Comparison of ENCODE assay signal across 30 mouse cellular contexts in genomic region chr10:70023861-70024260, GRCm38 (mm10).
"Had no signal": no experiment of that assay in that cellular context is flagged by ENCODE, and none has a peak within 500 bp of the region (broad histone marks: within the 10 kb centered on the region; RNA-seq: fewer than 3 reads in every experiment).

No protein-coding gene starts in this region.

- ATAC-seq: liver, embryonic 12.5 days; liver, postnatal 0 days; lung, postnatal 0 days; midbrain, embryonic 13.5 days; midbrain, embryonic 15.5 days; midbrain, embryonic 16.5 days had no signal

- H3K4me1 ChIP-seq: limb, embryonic 10.5 days; limb, embryonic 12.5 days; limb, embryonic 13.5 days; limb, embryonic 15.5 days; liver, embryonic 12.5 days; liver, embryonic 13.5 days; liver, embryonic 15.5 days; lung, embryonic 15.5 days; megakaryocyte, embryonic 14.5 days; midbrain, embryonic 12.5 days; midbrain, embryonic 13.5 days; midbrain, embryonic 15.5 days; neural tube, embryonic 12.5 days had no signal

- H3K9me3 ChIP-seq: limb, embryonic 10.5 days; limb, embryonic 12.5 days; limb, embryonic 13.5 days; limb, embryonic 15.5 days; liver, embryonic 12.5 days; liver, embryonic 13.5 days; liver, embryonic 15.5 days; lung, embryonic 15.5 days; midbrain, embryonic 15.5 days; neural tube, embryonic 12.5 days had no signal

- H3K4me2 ChIP-seq: limb, embryonic 12.5 days; limb, embryonic 13.5 days; limb, embryonic 15.5 days; liver, embryonic 11.5 days; liver, embryonic 12.5 days; liver, embryonic 13.5 days; liver, embryonic 15.5 days; lung, embryonic 14.5 days; lung, embryonic 15.5 days; midbrain, embryonic 12.5 days; midbrain, embryonic 13.5 days; midbrain, embryonic 15.5 days; neural tube, embryonic 12.5 days had no signal

- H3K27me3 ChIP-seq: limb, embryonic 12.5 days; limb, embryonic 13.5 days; limb, embryonic 15.5 days; liver, embryonic 12.5 days; liver, embryonic 13.5 days; liver, embryonic 15.5 days; lung, embryonic 15.5 days; megakaryocyte, embryonic 14.5 days; midbrain, embryonic 12.5 days; midbrain, embryonic 13.5 days; midbrain, embryonic 15.5 days; neural tube, embryonic 12.5 days had no signal

- DNase-seq: left cerebral cortex, postnatal 4 days; liver; liver, embryonic 13.5 days; liver, postnatal 0 days; lung, adult 18-20 months; lung, adult 2 months; lung, embryonic 14.5 days; lung, postnatal 10 days; lung, postnatal 14 days; lung, postnatal 36 days; lung, postnatal 4 days; midbrain, embryonic 14.5 days had no signal

- H3K9ac ChIP-seq: limb, embryonic 12.5 days; limb, embryonic 13.5 days; limb, embryonic 15.5 days; liver, embryonic 12.5 days; liver, embryonic 13.5 days; liver, embryonic 14.5 days; liver, embryonic 15.5 days; liver, postnatal 0 days; lung, embryonic 14.5 days; lung, embryonic 15.5 days; midbrain, embryonic 12.5 days; midbrain, embryonic 13.5 days; midbrain, embryonic 15.5 days; neural tube, embryonic 12.5 days had no signal

- H3K36me3 ChIP-seq: liver, embryonic 13.5 days had no signal

- H3K27ac ChIP-seq: limb, embryonic 10.5 days; limb, embryonic 12.5 days; limb, embryonic 13.5 days; limb, embryonic 15.5 days; liver, embryonic 12.5 days; liver, embryonic 13.5 days; liver, embryonic 14.5 days; liver, embryonic 15.5 days; lung, embryonic 15.5 days; macrophage; midbrain, embryonic 12.5 days; midbrain, embryonic 13.5 days; midbrain, embryonic 15.5 days; neural tube, embryonic 12.5 days had no signal

- H3K4me3 ChIP-seq: limb, embryonic 10.5 days; limb, embryonic 12.5 days; limb, embryonic 13.5 days; limb, embryonic 15.5 days; liver, embryonic 12.5 days; liver, embryonic 13.5 days; liver, embryonic 15.5 days; lung, embryonic 15.5 days; megakaryocyte, embryonic 14.5 days; midbrain, embryonic 12.5 days; midbrain, embryonic 13.5 days; midbrain, embryonic 15.5 days; myocyte; neural tube, embryonic 12.5 days had no signal
